Mouse (Mus musculus) bone marrow, adult 2 months (tissue): ENCODE data around the gene Ank2.

ENCODE experiments used
- CTCF ChIP-seq: fragments of 200-500 bp; IDR thresholded peaks from 2 replicates; pipeline ENCODE4 v1.5.1; 2011; ENCODE audit warnings: low read length, control low read depth; ENCODE audit not compliant: control insufficient read depth, insufficient read depth
- POLR2A ChIP-seq: fragments of 200-500 bp; IDR thresholded peaks from 2 replicates; pipeline ENCODE4 v1.6.1; 2011; ENCODE audit warnings: low read depth, mild to moderate bottlenecking, control low read depth, low read length, borderline replicate concordance; ENCODE audit not compliant: control insufficient read depth

DNA sequence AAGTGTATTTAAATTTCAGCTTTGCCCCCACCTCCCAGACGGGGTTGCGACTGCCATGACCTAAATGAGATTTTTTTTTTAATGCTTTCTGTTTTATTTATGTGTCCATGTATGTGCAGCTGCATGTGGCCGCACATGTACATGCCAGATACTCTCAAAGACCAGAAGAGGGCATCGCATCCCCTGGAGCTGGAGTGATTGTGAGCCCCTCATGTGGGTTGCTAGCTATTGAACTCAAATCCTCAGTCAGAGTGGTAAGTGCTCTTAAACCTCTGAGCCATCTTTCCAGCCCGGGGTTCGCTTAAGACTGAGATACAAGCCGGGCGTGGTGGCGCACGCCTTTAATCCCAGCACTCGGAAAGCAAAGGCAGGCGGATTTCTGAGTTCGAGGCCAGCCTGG lies 46.9 kb downstream of the Ank2 start:
- no peak for TF ChIP-seq CTCF
- TF ChIP-seq POLR2A = no peak
